Mouse (Mus musculus) large intestine, adult 2 months (tissue): ENCODE results near the gene Barhl1. TPM values are rescaled to one million over a fixed set of nuclear protein-coding genes. Genes with fewer than 3 reads are reported as not detected.

Experiments used
- DNase-seq: peaks from one replicate; pipeline ENCODE4 v3.0.0-alpha.2; 2012; ENCODE audit warnings: low read depth, low spot score
- WGBS: fragments of 180-500 bp; shearing (Covaris S2); methylation state at CpG from one replicate; pipeline ENCODE4 v1.1.7; 2018; 5-methylcytosine and 5-hydroxymethylcytosine counted together
- polyA plus RNA-seq: library from polyadenylated mRNA; depleted of rRNA; stranded (reverse); fragments of >200 nt; gene quantifications from 2 replicates; pipeline ENCODE4 v1.2.3, GENCODE M21; 2012; rRNA removed

Gene Barhl1
- polyA plus RNA-seq, 1 experiment, result 0.02 TPM

- DNase-seq, result no peak
- WGBS, result 90% methylated on average over 3 of the region's 3 CpGs
Measured at GRCm38 (mm10) chr2:28881275-28881674, 35.2 kb downstream of the Barhl1 start.

GRCm38 (mm10) chr2:28875554-28875953, 40.9 kb downstream of the Barhl1 start:
- 95% methylated on average over 11 of the region's 11 CpGs for WGBS
- DNase-seq, result no peak

DNA sequence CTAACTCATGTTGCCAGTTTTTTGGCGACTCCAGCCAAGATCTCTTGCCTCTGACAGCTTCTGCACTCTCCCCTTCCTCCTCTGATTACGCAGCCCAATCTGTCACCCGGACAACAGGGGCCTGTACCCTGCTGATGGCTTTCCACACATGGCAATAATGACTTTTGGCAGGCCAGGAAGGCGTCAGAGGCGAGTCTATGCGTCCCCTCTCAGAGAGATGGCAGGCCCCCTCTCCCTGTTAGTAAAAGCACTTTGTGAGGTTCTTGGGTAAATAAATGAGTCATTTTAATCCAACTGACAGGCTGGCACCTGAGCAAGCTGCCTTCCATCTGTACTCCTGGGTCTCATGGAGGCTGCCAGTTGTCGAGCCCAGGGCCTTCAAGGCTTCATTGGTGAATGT, 49.0 kb downstream of the Barhl1 start:
- 63% methylated on average over 7 of the region's 7 CpGs for WGBS
- no peak for DNase-seq

- no peak for DNase-seq
Measured at GRCm38 (mm10) chr2:28863857-28864256, 52.6 kb downstream of the Barhl1 start.

GRCm38 (mm10) chr2:28860678-28861423, 55.6 kb downstream of the Barhl1 start:
- no peak for DNase-seq
- WGBS, result 93% methylated on average over 8 of the region's 8 CpGs

DNA sequence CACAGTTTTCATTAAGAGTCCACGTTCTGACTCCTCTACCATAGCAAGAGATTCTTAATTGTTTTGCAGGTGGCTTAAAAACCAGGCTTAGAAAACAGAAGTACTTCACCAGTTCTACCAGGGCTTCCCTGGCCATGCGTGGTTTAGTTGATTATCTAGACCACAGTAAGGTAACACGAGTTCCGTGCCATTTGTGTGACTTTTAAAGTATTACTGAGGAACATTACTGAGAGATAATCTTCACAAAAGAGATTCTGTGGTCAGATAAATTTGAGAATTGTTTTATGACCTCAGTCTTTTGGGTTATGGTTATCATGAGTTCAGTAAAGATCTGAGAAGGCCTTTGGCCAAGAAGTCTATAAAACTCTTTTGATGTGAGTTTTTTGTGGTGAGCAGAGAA, 57.2 kb downstream of the Barhl1 start:
- WGBS, result 67% methylated on average over 4 of the region's 4 CpGs
- no peak for DNase-seq

Other genes with a start within 250 kb of the Barhl1 start
- gene Spaca9, start 216.9 kb downstream of the Barhl1 start, polyA plus RNA-seq, result 0.82 and 1.0 TPM in 2 replicates
- 0.11 and 0.19 TPM in 2 replicates for gene Ak8, start 216.5 kb downstream of the Barhl1 start, polyA plus RNA-seq
- gene Gtf3c4, start 76.3 kb downstream of the Barhl1 start, polyA plus RNA-seq, result 4.0 and 7.0 TPM in 2 replicates
- 2.6 and 3.0 TPM in 2 replicates for gene Ddx31, start 76.3 kb downstream of the Barhl1 start, polyA plus RNA-seq
- gene Cfap77, start 138.4 kb upstream of the Barhl1 start, polyA plus RNA-seq, result 0.04 and 0.43 TPM in 2 replicates
- gene Ttf1, start 143.6 kb upstream of the Barhl1 start, polyA plus RNA-seq, result 5.0 and 6.8 TPM in 2 replicates
- 2.1 and 4.5 TPM in 2 replicates for gene Setx, start 207.5 kb upstream of the Barhl1 start, polyA plus RNA-seq